Mouse (Mus musculus) kidney, adult 2 months (tissue): ENCODE results near the gene Magi2.

Source experiments
- CTCF ChIP-seq: fragments of 200-500 bp; conservative IDR thresholded peaks from 2 replicates; pipeline ENCODE4 v1.5.1; 2011; ENCODE audit warnings: low read depth, mild to moderate bottlenecking, control low read depth, low read length, moderate library complexity, mixed read lengths; ENCODE audit not compliant: insufficient read depth, insufficient read length
- POLR2A ChIP-seq: fragments of 200-500 bp; IDR thresholded peaks from one replicate; pipeline ENCODE4 v1.6.1; 2011; ENCODE audit warnings: low read depth, low read length, control low read depth

GRCm38 (mm10) chr5:20352941-20353340 is 1126.1 kb downstream of the Magi2 start:
- TF ChIP-seq CTCF (no peak), POLR2A (no peak)
